In genomic region chrX:167227138-167227537, GRCm38 (mm10) we compare ENCODE assay signal across 12 mouse cellular contexts. TPM values are rescaled to one million over a fixed set of nuclear protein-coding genes. Genes with fewer than 3 reads are reported as not detected.
DNase-seq lines count a peak whose midpoint lies in the region; ATAC-seq and TF ChIP-seq lines count a peak whose summit lies in the region.
"Had no signal": no experiment of that assay in that cellular context is flagged by ENCODE, and none has a peak within 500 bp of the region (broad histone marks: within the 10 kb centered on the region; RNA-seq: fewer than 3 reads in every experiment).

No protein-coding gene starts in this region.

- H3K27me3 ChIP-seq in intestine, embryonic 14.5 days (replicated peaks; ENCODE audit: control insufficient read depth, insufficient read depth, low read length), result no peaks in the 10 kb centered on the region
- H3K27me3 ChIP-seq in intestine, embryonic 15.5 days (replicated peaks), result no peaks in the 10 kb centered on the region
- H3K27me3 ChIP-seq in stomach, postnatal 0 days (ENCODE audit: control insufficient read depth, insufficient read depth, low read length), result no peaks in the 10 kb centered on the region
- H3K27me3 ChIP-seq in forebrain, embryonic 15.5 days, result no peaks in the 10 kb centered on the region
- H3K27me3 ChIP-seq: stomach, embryonic 15.5 days had no signal

- no peak overlapping the region for H3K27ac ChIP-seq in intestine, embryonic 14.5 days (ENCODE audit: low read depth)
- no peak overlapping the region for H3K27ac ChIP-seq in intestine, embryonic 15.5 days
- H3K27ac ChIP-seq in macrophage, result peak overlapping the region; percentile 72
- no peak overlapping the region for H3K27ac ChIP-seq in stomach, postnatal 0 days (replicated peaks)
- H3K27ac ChIP-seq in forebrain, embryonic 15.5 days (replicated peaks), result no peak overlapping the region
- no peak overlapping the region for H3K27ac ChIP-seq in gastrocnemius, adult 2 months
- H3K27ac ChIP-seq: limb, embryonic 15.5 days; stomach, embryonic 15.5 days had no signal

- intact Hi-C loops in gastrocnemius, adult 2 months (cut with DNase I), result no loop called here

- H3K9ac ChIP-seq in intestine, embryonic 14.5 days (ENCODE audit: low read length), result no peak overlapping the region
- H3K9ac ChIP-seq in intestine, embryonic 15.5 days, result no peak overlapping the region
- H3K9ac ChIP-seq in stomach, postnatal 0 days (ENCODE audit: low read length), result no peak overlapping the region
- no peak overlapping the region for H3K9ac ChIP-seq in forebrain, embryonic 15.5 days (replicated peaks)
- H3K9ac ChIP-seq: limb, embryonic 15.5 days; stomach, embryonic 15.5 days had no signal

- no peaks in the 10 kb centered on the region for H3K36me3 ChIP-seq in intestine, embryonic 14.5 days (ENCODE audit: control insufficient read depth, insufficient read depth, low read length)
- no peaks in the 10 kb centered on the region for H3K36me3 ChIP-seq in intestine, embryonic 15.5 days
- no peaks in the 10 kb centered on the region for H3K36me3 ChIP-seq in macrophage (ENCODE audit: inconsistent target)
- H3K36me3 ChIP-seq in stomach, postnatal 0 days (ENCODE audit: control insufficient read depth, insufficient read depth, low read length), result no peaks in the 10 kb centered on the region
- H3K36me3 ChIP-seq in forebrain, embryonic 15.5 days, result no peaks in the 10 kb centered on the region
- H3K36me3 ChIP-seq: limb, embryonic 15.5 days; stomach, embryonic 15.5 days had no signal

- no peak overlapping the region for H3K4me2 ChIP-seq in intestine, embryonic 14.5 days (ENCODE audit: low read length)
- H3K4me2 ChIP-seq in intestine, embryonic 15.5 days (replicated peaks), result no peak overlapping the region
- no peak overlapping the region for H3K4me2 ChIP-seq in stomach, postnatal 0 days (replicated peaks; ENCODE audit: low read depth)
- H3K4me2 ChIP-seq in forebrain, embryonic 15.5 days (replicated peaks), result no peak overlapping the region
- H3K4me2 ChIP-seq: limb, embryonic 15.5 days; stomach, embryonic 15.5 days had no signal

- no peak overlapping the region for H3K4me3 ChIP-seq in intestine, embryonic 14.5 days (ENCODE audit: low read depth, low read length)
- no peak overlapping the region for H3K4me3 ChIP-seq in intestine, embryonic 15.5 days (replicated peaks)
- H3K4me3 ChIP-seq in macrophage (ENCODE audit: inconsistent target), result no peak overlapping the region
- H3K4me3 ChIP-seq in stomach, postnatal 0 days (ENCODE audit: low read depth, low read length), result no peak overlapping the region
- no peak overlapping the region for H3K4me3 ChIP-seq in forebrain, embryonic 15.5 days
- H3K4me3 ChIP-seq in gastrocnemius, adult 2 months, result no peak overlapping the region
- H3K4me3 ChIP-seq: limb, embryonic 15.5 days; stomach, embryonic 15.5 days had no signal

- TF ChIP-seq EP300 in stomach, postnatal 0 days (optimal IDR thresholded peaks at IDR 0.05), result no peak

- H3K4me1 ChIP-seq in intestine, embryonic 14.5 days (replicated peaks; ENCODE audit: control insufficient read depth, insufficient read depth, low read length), result no peaks in the 10 kb centered on the region
- 0 out of 2 replicates have a peak, but pooled peaks cover 2% of the 10 kb centered on the region for H3K4me1 ChIP-seq in intestine, embryonic 15.5 days (replicated peaks)
- H3K4me1 ChIP-seq in stomach, postnatal 0 days (replicated peaks; ENCODE audit: control insufficient read depth, insufficient read depth), result no peaks in the 10 kb centered on the region
- H3K4me1 ChIP-seq in forebrain, embryonic 15.5 days, result no peaks in the 10 kb centered on the region
- H3K4me1 ChIP-seq: limb, embryonic 15.5 days; stomach, embryonic 15.5 days had no signal

- no peak for ATAC-seq in intestine, embryonic 14.5 days (replicated peaks; ENCODE audit: low FRiP score, low TSS enrichment, low read depth)
- ATAC-seq in intestine, embryonic 15.5 days, result no peak
- ATAC-seq in stomach, postnatal 0 days (ENCODE audit: low FRiP score, low TSS enrichment), result no peak
- ATAC-seq in forebrain, embryonic 15.5 days (replicated peaks), result no peak

- 78% methylated on average over 7 of the region's 7 CpGs for WGBS in intestine, embryonic 14.5 days
- 72% methylated on average over 7 of the region's 7 CpGs for WGBS in intestine, embryonic 15.5 days
- 30% methylated on average over 7 of the region's 7 CpGs for WGBS in macrophage (ENCODE audit: missing documents)
- 67% methylated on average over 7 of the region's 7 CpGs for WGBS in stomach, postnatal 0 days
- 90% methylated on average over 7 of the region's 7 CpGs for WGBS in forebrain, embryonic 15.5 days

- DNase-seq in intestine, embryonic 14.5 days (ENCODE audit: low spot score), result peak; percentile 37
- DNase-seq in T-cell, adult 2 months (ENCODE audit: low spot score), result peak; percentile 65
- peak; percentile 24 for DNase-seq in stomach, postnatal 0 days (ENCODE audit: low spot score)
- DNase-seq in embryo, embryonic 9.5 days (ENCODE audit: extremely low spot score), result no peak
- no peak for DNase-seq in gastrocnemius, adult 2 months
- DNase-seq: heart, postnatal 36 days had no signal

- TF ChIP-seq CTCF in stomach, postnatal 0 days (IDR thresholded peaks at IDR 0.05; ENCODE audit: low read depth), result no peak
- no peak for TF ChIP-seq CTCF in gastrocnemius, adult 2 months (IDR thresholded peaks at IDR 0.05)

- no peaks in the 10 kb centered on the region for H3K79me2 ChIP-seq in macrophage (ENCODE audit: inconsistent target)

- no peaks in the 10 kb centered on the region for H3K9me3 ChIP-seq in intestine, embryonic 14.5 days (ENCODE audit: control insufficient read depth, low read length)
- H3K9me3 ChIP-seq in intestine, embryonic 15.5 days, result no peaks in the 10 kb centered on the region
- no peaks in the 10 kb centered on the region for H3K9me3 ChIP-seq in stomach, postnatal 0 days (ENCODE audit: control insufficient read depth, low read length)
- no peaks in the 10 kb centered on the region for H3K9me3 ChIP-seq in forebrain, embryonic 15.5 days
- H3K9me3 ChIP-seq: limb, embryonic 15.5 days; stomach, embryonic 15.5 days had no signal

RNA-seq across cellular contexts. Expression of gene Tmsb4x, which starts 18.0 kb away (rescaled TPM):
- 3,370 and 3,374 TPM in 2 replicates for polyA plus RNA-seq in intestine, embryonic 14.5 days (2014; fragmentation: Nextera tagmentation; extraction: Ambion mirVana)
- polyA plus RNA-seq in intestine, embryonic 15.5 days (2015; fragmentation: Nextera tagmentation; extraction: Ambion mirVana), result 3,039 and 3,818 TPM in 2 replicates
- 1,000 to 10,000 TPM in 5 of 26 experiments, 100 to 1,000 TPM in 21; 301 to 1,383 (median 738) TPM for total RNA-seq in macrophage (2018; cell fraction: chromatin; rRNA removed)
- total RNA-seq in macrophage (2018; cell fraction: cytosol; rRNA removed), result over 10,000 TPM in 13 of 26 experiments, 1,000 to 10,000 TPM in 13; 6,933 to 20,466 (median 10,239) TPM
- 1,000 to 10,000 TPM in 24 of 26 experiments, 100 to 1,000 TPM in 2; 863 to 5,485 (median 2,675) TPM for total RNA-seq in macrophage (2018; cell fraction: nucleus; rRNA removed)
- 6,334 to 16,092 TPM (median 9,092 TPM) in 3 replicates for polyA plus RNA-seq in macrophage (2018)
- 6,456 and 7,015 TPM in 2 replicates for polyA plus RNA-seq in stomach, postnatal 0 days (2015; fragmentation: Nextera tagmentation; extraction: Ambion mirVana)
- 7,356 and 7,374 TPM in 2 replicates for polyA plus RNA-seq in forebrain, embryonic 15.5 days (2015; fragmentation: Nextera tagmentation; extraction: Ambion mirVana)
- total RNA-seq in gastrocnemius, adult 2 months (2021), result 100 to 1,000 TPM; 120 to 207 TPM

RNA-seq across cellular contexts. Expression of gene Tlr8, which starts 37.0 kb away (rescaled TPM):
- 0.26 and 0.45 TPM in 2 replicates for polyA plus RNA-seq in intestine, embryonic 14.5 days (2014; fragmentation: Nextera tagmentation; extraction: Ambion mirVana)
- 0.60 and 0.61 TPM in 2 replicates for polyA plus RNA-seq in intestine, embryonic 15.5 days (2015; fragmentation: Nextera tagmentation; extraction: Ambion mirVana)
- 100 to 1,000 TPM in 13 of 26 experiments, 10 to 100 TPM in 13; 22.2 to 193 (median 106) TPM for total RNA-seq in macrophage (2018; cell fraction: chromatin; rRNA removed)
- 100 to 1,000 TPM; 132 to 286 (median 191) TPM for total RNA-seq in macrophage (2018; cell fraction: cytosol; rRNA removed)
- 100 to 1,000 TPM in 25 of 26 experiments, 10 to 100 TPM in 1; 76.6 to 287 (median 194) TPM for total RNA-seq in macrophage (2018; cell fraction: nucleus; rRNA removed)
- 125 to 202 TPM (median 165 TPM) in 3 replicates for polyA plus RNA-seq in macrophage (2018)
- polyA plus RNA-seq in stomach, postnatal 0 days (2015; fragmentation: Nextera tagmentation; extraction: Ambion mirVana), result 0.24 and 0.58 TPM in 2 replicates
- polyA plus RNA-seq in forebrain, embryonic 15.5 days (2015; fragmentation: Nextera tagmentation; extraction: Ambion mirVana), result 0.05 and 0.09 TPM in 2 replicates
- under 1 TPM; 0.36 to 0.73 TPM for total RNA-seq in gastrocnemius, adult 2 months (2021)
- polyA plus RNA-seq: embryonic facial prominence, embryonic 11.5 days had no signal

Comparison
In these comparisons a context has a peak if more than half of its experiments do, and no peak if none do; other contexts are left out.
1. DNase-seq: peak in intestine, embryonic 14.5 days (single experiment), T-cell, adult 2 months (single experiment) and stomach, postnatal 0 days (single experiment); none in embryo, embryonic 9.5 days (single experiment) and gastrocnemius, adult 2 months (single experiment).
2. RNA of gene Tlr8, which starts 37.0 kb away (polyA plus RNA-seq): 125 to 202 TPM in macrophage; 0.60 to 0.61 TPM in intestine, embryonic 15.5 days, 0.24 to 0.58 TPM in stomach, postnatal 0 days, 0.26 to 0.45 TPM in intestine, embryonic 14.5 days and 0.05 to 0.09 TPM in forebrain, embryonic 15.5 days; every median in the first group is over 10 times any median in the second.